Mouse (Mus musculus): ENCODE results near the gene Mtmr1.

GRCm38 (mm10) chrX:71364062-71364461 is 498 bp upstream of the Mtmr1 start:
- TF ChIP-seq POLR2A (IDR thresholded peaks at IDR 0.05; ENCODE audit: control insufficient read depth, low read depth, low read length) = no peak
- TF ChIP-seq CTCF (IDR thresholded peaks at IDR 0.05; ENCODE audit: control insufficient read depth, insufficient read depth, insufficient replicate concordance, low read depth, low read length) = no peak

Data from testis, adult 2 months (tissue).